Mouse (Mus musculus): ENCODE results near the gene Bola3. TPM values are rescaled to one million over a fixed set of nuclear protein-coding genes. Genes with fewer than 3 reads are reported as not detected.
"Not testable (repeated sequence)": the region's sequence is repeated elsewhere in the genome, so short reads cannot be mapped to it uniquely, and the experiment has no call there.

Bola3 gene
- 100 to 1,000 TPM; 190 to 220 (median 193) TPM for total RNA-seq (2022)

GRCm38 (mm10) chr6:83348873-83349272 is at the start of gene Bola3:
Gene Bola3 (plus strand): TSS chr6:83349147.
- DNase-seq (ENCODE audit: low spot score in 2 of 2) = no peak

- DNase-seq (ENCODE audit: low spot score in 2 of 2) = no peak
Observed at GRCm38 (mm10) chr6:83300447-83301229, 48.3 kb upstream of the Bola3 start.

GRCm38 (mm10) chr6:83301294-83301693 is 47.7 kb upstream of the Bola3 start:
- no peak for DNase-seq (ENCODE audit: low spot score in 2 of 2)

- DNase-seq (ENCODE audit: low spot score in 2 of 2) = no peak
Observed at GRCm38 (mm10) chr6:83302264-83302663, 46.7 kb upstream of the Bola3 start.

DNA sequence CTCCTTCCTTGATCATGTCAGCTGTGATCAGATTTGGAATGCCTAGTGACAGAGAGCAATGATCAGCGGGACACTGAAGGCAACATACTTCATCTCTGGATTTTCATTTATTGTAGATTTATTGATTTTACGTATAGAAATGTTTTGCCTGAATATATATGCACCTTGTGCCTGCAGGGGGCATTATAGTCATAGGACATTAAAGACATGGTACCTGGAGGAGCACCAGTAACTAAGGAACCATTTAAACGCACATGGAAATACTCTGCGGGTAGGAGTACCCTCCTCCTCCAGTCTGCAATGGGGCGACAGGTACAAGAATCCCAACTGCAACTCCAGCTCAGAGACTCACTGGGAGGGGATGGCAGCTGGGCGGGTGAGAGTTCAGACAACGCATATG is 39.9 kb upstream of the Bola3 start:
- no peak for DNase-seq (ENCODE audit: low spot score in 2 of 2)

DNA sequence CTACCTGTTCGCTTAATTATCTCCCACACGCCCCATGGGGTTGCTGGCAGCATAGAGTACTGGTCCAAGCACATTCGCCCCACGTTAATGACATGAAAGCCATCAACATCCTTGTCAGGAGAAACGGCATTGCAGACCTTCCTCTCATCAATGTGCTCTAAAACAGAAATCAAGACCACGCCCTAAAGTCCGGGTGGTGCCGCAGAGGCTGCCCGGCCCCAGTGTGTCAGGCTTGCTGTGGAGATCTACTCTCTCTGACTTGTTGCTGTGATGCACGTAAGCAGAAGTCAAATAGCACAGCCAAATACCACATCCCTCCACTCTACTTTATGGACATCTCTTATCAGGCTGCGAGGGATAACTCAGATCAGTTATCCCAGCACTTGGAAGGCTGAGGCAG is 37.7 kb upstream of the Bola3 start:
- DNase-seq (ENCODE audit: low spot score in 2 of 2) = no peak

DNA sequence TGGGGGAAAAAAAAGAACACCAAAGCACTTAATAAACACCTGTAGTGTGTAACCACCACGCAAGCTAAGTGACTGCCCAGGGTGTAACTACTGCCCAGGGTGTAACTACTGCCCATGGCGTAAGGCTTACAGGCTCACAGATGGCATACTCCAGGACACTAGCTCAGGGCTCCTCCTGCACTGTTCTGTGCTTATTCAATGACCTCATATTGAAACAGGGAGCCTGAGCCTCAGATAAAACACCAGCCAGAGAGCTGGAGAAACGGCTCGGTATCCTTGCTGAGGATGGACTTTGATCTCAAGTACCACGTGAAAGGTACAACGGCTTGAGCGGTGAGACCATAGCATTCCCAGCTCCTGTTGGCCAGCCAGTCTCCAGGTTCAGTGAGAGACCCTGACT is 36.9 kb upstream of the Bola3 start:
- no peak for DNase-seq (ENCODE audit: low spot score in 2 of 2)

GRCm38 (mm10) chr6:83312514-83312913 is 36.4 kb upstream of the Bola3 start:
- no peak for DNase-seq (ENCODE audit: low spot score in 2 of 2)

DNA sequence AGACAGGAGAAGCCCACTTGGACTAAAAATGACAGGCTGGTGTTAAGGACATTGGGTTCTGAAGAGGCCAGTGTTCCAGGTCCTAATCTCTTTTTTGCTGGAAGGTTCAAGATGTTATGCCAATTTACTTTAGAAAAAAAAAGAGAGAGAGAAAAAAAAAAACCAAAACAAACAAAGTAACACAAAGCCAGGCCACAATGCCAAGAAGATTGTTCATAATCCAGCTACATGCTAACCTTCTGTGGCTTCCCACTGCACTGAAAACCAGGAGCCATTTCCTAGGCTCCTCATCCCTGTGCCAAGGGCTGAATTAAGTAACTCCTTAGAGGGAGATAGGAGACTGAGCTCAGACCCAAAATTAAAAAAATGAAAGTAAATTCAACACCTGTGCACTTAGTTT is 33.7 kb upstream of the Bola3 start:
- DNase-seq (ENCODE audit: low spot score in 2 of 2) = no peak

DNA sequence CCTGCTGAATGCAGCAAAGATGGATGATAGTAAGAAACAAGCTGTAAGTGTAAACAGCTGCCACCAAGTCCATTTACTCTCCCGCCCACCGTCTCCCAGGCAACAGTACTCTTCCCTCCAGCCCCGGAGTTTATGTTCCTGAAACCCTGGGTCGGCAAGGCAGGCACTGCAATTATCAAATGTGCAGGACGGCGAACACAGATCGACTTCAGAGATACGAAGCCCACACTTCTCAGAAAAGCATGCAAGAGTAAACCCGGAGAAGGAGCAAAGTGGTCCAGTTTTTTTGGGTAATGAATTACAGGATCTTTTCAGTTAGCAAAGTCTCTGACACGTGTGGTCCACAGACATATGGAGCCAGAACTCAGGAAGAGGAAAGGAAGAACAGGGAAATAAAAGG is 32.9 kb upstream of the Bola3 start:
- DNase-seq (ENCODE audit: low spot score in 2 of 2) = no peak

DNA sequence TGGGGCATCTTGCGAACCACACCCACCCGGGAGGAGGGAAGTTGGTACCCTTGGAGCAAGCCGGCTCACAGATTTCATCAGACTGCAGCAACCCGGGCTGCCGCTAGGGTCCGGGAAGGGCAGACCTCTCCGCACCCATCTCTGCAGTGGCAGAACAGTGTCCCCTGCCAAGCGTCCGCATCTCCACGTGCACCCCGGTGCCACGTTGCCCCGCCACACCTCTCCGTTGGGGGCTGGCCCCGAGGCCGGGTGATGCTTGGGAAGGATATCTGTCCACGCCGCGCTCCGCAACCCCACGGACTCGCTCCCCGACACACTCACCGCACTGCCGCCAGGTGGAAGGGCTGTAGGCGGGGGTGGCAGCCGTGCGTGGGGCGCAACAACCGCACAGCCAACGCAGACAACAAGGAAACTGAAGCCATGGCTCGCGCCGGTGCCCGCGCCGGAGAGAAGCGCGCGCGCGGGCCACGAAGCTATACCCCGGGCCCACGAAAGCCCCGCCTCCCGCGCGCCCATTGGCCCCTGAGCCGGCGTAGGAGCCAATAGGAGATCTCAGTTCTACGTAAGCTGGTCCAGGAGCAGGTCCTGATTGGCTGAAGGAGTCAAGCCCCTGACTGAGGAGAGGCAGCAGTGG is 31.7 kb upstream of the Bola3 start:
- DNase-seq (ENCODE audit: low spot score in 2 of 2) = peak; percentile 81 to 82

GRCm38 (mm10) chr6:83321927-83322326 is 27.0 kb upstream of the Bola3 start:
- no peak for DNase-seq (ENCODE audit: low spot score in 2 of 2)

GRCm38 (mm10) chr6:83322794-83323193 is 26.2 kb upstream of the Bola3 start:
- no peak for DNase-seq (ENCODE audit: low spot score in 2 of 2)

GRCm38 (mm10) chr6:83323652-83324419 is 25.1 kb upstream of the Bola3 start:
- DNase-seq (ENCODE audit: low spot score in 2 of 2) = no peak

DNA sequence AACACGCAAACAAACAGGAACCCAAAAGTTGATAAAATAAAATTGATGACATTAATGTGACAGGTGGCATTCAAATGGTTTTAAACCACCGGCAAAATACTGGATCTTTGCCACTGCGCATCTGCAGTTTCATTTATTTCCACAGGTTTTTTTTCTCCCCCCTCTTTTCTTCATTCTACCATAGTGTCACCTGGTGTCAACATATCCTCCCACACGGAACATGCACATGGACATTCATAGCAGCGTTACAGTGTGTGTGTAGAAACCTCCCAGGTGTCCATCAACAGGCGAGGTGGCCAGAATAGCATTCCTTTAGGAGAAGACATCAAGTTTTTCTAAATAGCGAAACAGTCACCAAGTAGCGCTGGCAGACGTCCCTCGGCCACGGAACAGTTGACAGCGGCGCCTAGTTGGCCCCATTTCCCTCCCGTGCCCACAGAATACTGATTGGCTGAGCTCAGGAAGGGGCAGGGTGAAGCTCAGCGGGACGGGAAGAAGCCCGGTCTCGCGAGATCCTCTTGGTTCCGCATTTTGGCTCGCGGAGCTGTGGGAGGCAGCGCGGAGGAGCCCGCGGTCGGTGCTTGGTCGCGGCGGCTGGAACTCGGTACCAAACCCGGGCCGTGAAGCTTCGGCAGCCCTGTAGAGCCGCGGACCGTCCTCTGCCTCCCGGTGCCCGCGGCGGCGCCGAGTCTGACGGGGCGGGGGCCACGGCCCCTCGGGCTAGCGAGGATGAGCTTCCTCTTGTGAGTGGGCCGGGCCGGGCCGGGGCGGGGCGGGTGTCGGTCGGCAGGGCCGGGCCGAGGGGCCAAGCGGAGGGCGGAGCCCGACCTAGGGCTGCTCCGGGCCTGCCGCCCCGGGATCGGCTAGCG is 23.2 kb upstream of the Bola3 start, which contains the start of the genes Mthfd2 and Mob1a:
TSS of gene Mthfd2 (minus strand) at position 384 of the 869 bp plus-strand sequence.
TSS of gene Mob1a (plus strand) at position 492 of the 869 bp plus-strand sequence.
- peak; percentile 92 for DNase-seq (ENCODE audit: low spot score in 2 of 2)

DNA sequence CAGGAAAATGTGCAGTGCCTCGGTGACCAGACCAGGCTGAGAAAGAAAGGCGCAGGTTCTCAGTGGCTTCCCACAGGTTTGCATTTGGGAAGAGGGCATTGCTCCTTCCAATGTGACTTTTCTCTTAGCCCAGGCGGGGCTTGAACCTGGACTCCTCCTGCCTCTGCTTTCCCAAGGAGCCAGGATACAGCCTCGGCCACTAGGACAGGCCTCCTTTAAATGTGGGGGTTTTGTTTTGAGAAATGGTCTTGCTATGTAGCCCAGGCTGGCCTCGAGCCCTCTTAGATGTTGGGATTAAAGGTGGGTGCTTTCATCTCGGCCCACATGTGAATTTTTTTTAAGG is 22.6 kb upstream of the Bola3 start:
- no peak for DNase-seq (ENCODE audit: low spot score in 2 of 2)

- DNase-seq (ENCODE audit: low spot score in 2 of 2) = no peak
Observed at GRCm38 (mm10) chr6:83326761-83327160, 22.2 kb upstream of the Bola3 start.

- DNase-seq (ENCODE audit: low spot score in 2 of 2) = no peak
Observed at GRCm38 (mm10) chr6:83327591-83328190, 21.3 kb upstream of the Bola3 start.

DNA sequence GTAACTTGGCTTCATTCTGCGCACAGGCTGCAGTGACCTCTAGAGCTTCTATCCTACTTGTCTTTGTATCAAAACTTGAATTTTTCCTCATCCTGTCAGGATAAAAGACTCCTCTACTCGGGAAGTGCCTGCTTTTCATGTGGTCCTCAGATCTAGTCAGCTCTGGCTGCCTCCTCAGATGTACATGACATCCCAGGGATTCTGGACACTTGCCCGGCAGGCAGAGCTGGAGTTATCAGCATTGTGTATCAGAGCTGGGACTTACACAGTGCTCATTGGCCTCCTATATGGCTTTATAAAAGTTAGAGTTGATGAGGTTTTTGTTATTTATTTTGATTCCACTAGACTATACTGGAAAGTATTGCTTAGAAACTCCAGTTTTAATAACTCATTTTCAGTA is 7.6 kb upstream of the Bola3 start:
- DNase-seq (ENCODE audit: low spot score in 2 of 2) = no peak

DNA sequence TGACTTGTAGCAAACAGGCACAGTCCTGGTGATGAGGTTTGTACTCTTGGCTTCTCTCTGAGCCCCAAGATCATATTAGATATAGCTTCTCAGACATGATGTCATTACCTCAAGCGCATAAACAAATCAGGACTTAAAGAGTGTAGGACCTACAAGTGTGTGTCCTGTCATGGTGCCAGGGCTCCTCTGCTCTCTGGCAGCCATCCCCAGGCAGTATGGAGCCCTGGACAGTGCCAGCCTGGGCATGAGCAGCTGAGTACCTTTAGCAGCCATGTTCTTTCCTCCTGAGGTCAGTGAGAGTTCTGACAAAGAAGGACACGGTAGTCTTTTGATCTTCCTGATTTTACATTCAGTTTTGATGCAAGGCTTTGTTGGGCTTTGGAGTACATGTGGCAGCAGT is 6.0 kb upstream of the Bola3 start:
- DNase-seq (ENCODE audit: low spot score in 2 of 2) = no peak

DNA sequence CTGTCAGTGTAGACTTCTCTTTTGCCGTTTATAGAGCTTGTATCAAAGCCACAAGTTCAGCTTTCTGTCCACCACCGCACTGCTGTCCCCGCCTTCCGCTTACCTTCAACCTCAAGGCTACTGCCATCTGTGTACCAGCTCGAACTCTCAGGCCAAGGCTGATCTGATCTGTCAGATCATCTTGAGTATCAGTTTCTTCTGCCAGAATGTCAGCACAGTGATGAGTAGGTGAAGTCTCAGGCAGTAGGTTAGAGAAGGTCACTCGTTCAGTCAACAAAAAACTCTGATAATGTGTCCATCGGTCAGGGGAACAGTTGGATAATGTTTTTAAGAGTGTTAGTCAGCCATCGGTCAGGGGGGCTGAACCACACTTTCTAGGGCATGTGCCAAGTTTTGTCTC is 3.7 kb upstream of the Bola3 start:
- not testable (repeated sequence) for DNase-seq (ENCODE audit: low spot score in 2 of 2)

All from gastrocnemius, adult 8-10 months (tissue).